Mouse (Mus musculus): ENCODE measurements around the gene Padi1. TPM values are rescaled to one million over a fixed set of nuclear protein-coding genes. Genes with fewer than 3 reads are reported as not detected.
A peak's percentile ranks its signal among the peaks of the same experiment; 100 is the strongest.

Padi1 gene
- total RNA-seq, 4 experiments from 2014 or later: not detected

- DNase-seq: peak; percentile 23
Measured at GRCm38 (mm10) chr4:140815996-140816917, 29.3 kb downstream of the Padi1 start.

- DNase-seq: no peak
Measured at GRCm38 (mm10) chr4:140815496-140815895, 30.1 kb downstream of the Padi1 start.

- no peak for DNase-seq
Measured at GRCm38 (mm10) chr4:140814241-140815225, 31.0 kb downstream of the Padi1 start.

- no peak for DNase-seq
Measured at GRCm38 (mm10) chr4:140813358-140814185, 32.0 kb downstream of the Padi1 start.

- no peak for DNase-seq
Measured at GRCm38 (mm10) chr4:140812609-140813008, 33.0 kb downstream of the Padi1 start.

GRCm38 (mm10) chr4:140812191-140812590, 33.4 kb downstream of the Padi1 start:
- DNase-seq: no peak

- DNase-seq: no peak
Measured at GRCm38 (mm10) chr4:140810458-140811260, 34.9 kb downstream of the Padi1 start, which contains the start of gene Padi3. Gene Padi3, minus strand, starts transcription at chr4:140810648.

- no peak for DNase-seq
Measured at GRCm38 (mm10) chr4:140809118-140809517, 36.5 kb downstream of the Padi1 start.

- no peak for DNase-seq
Measured at GRCm38 (mm10) chr4:140804601-140805000, 41.0 kb downstream of the Padi1 start.

- no peak for DNase-seq
Measured at GRCm38 (mm10) chr4:140801364-140801763, 44.2 kb downstream of the Padi1 start.

- DNase-seq: peak; percentile 20
Measured at GRCm38 (mm10) chr4:140796786-140797185, 48.8 kb downstream of the Padi1 start.

- no peak for DNase-seq
Measured at GRCm38 (mm10) chr4:140794678-140795077, 50.9 kb downstream of the Padi1 start.

GRCm38 (mm10) chr4:140793795-140794194, 51.8 kb downstream of the Padi1 start:
- DNase-seq: no peak

GRCm38 (mm10) chr4:140792584-140792983, 53.0 kb downstream of the Padi1 start:
- no peak for DNase-seq

- DNase-seq: no peak
Measured at GRCm38 (mm10) chr4:140791071-140791470, 54.5 kb downstream of the Padi1 start.

- no peak for DNase-seq
Measured at GRCm38 (mm10) chr4:140789983-140790382, 55.6 kb downstream of the Padi1 start.

GRCm38 (mm10) chr4:140788983-140789382, 56.6 kb downstream of the Padi1 start:
- peak; percentile 26 for DNase-seq

- no peak for DNase-seq
Measured at GRCm38 (mm10) chr4:140788264-140788663, 57.3 kb downstream of the Padi1 start.

- DNase-seq: no peak
Measured at GRCm38 (mm10) chr4:140787414-140787813, 58.2 kb downstream of the Padi1 start.

GRCm38 (mm10) chr4:140785217-140785616, 60.4 kb downstream of the Padi1 start:
- DNase-seq: no peak
